Mouse (Mus musculus): ENCODE data around the gene Gprasp1. TPM values are rescaled to one million over a fixed set of nuclear protein-coding genes. Genes with fewer than 3 reads are reported as not detected.
"Not testable (repeated sequence)": the region's sequence is repeated elsewhere in the genome, so short reads cannot be mapped to it uniquely, and the experiment has no call there.

Gene Gprasp1
- polyA plus RNA-seq (2016; fragmentation: Nextera tagmentation; extraction: Ambion mirVana) = 41.7 and 55.8 TPM in 2 replicates

- H3K27ac ChIP-seq = peak within 1 kb of the TSS; percentile 76
- H3K36me3 ChIP-seq = peaks cover 18% of the 10 kb centered on the region
Measured at GRCm38 (mm10) chrX:135742304-135743055, at the start of gene Gprasp1, which contains the start of gene Armcx5. TSS of gene Gprasp1 (plus strand) at chrX:135742733. TSS of gene Armcx5 (plus strand) at chrX:135742733.

GRCm38 (mm10) chrX:135693633-135694032 lies 48.9 kb upstream of the Gprasp1 start, which contains the start of gene Tcp11x2:
TSS of gene Tcp11x2 (minus strand) at chrX:135693790.
- no peak for DNase-seq (ENCODE audit: low spot score)
- no peaks in the 10 kb centered on the region for H3K36me3 ChIP-seq
- H3K4me3 ChIP-seq = no peak within 1 kb of the TSS
- peaks cover 69% of the 10 kb centered on the region for H3K27me3 ChIP-seq (ENCODE audit: low read depth, poor library complexity, severe bottlenecking)
- no peak within 1 kb of the TSS for H3K27ac ChIP-seq
- no peaks in the 10 kb centered on the region for H3K9me3 ChIP-seq (replicated peaks)
- no peaks in the 10 kb centered on the region for H3K4me1 ChIP-seq
- WGBS = 65% methylated on average over 1 of the region's 1 CpGs

More at GRCm38 (mm10) chrX:135742304-135743055, at the start of gene Gprasp1, which contains the start of gene Armcx5:
- 0 out of 2 replicates have a peak, but pooled peaks cover 4% of the 10 kb centered on the region for H3K4me1 ChIP-seq
- peaks cover 63% of the 10 kb centered on the region for H3K27me3 ChIP-seq (ENCODE audit: low read depth, poor library complexity, severe bottlenecking)
- H3K4me3 ChIP-seq = peak within 1 kb of the TSS; percentile 66
- WGBS = 18% methylated on average over 48 of the region's 48 CpGs
- H3K9me3 ChIP-seq (replicated peaks) = no peaks in the 10 kb centered on the region
- DNase-seq (ENCODE audit: low spot score) = peak; percentile 75

- DNase-seq (ENCODE audit: low spot score) = no peak
Measured at GRCm38 (mm10) chrX:135703111-135703510, 39.4 kb upstream of the Gprasp1 start.

GRCm38 (mm10) chrX:135704349-135704748 lies 38.2 kb upstream of the Gprasp1 start:
- WGBS = 51% methylated on average over 2 of the region's 2 CpGs
- Histone ChIP-seq H3K4me3 (no peak overlapping the region), H3K27ac (no peak overlapping the region), H3K4me1 (no peaks in the 10 kb centered on the region), H3K27me3 (ENCODE audit: low read depth, poor library complexity, severe bottlenecking) (peaks cover 47% of the 10 kb centered on the region), H3K9me3 (replicated peaks) (no peaks in the 10 kb centered on the region), H3K36me3 (no peaks in the 10 kb centered on the region)
- no peak for DNase-seq (ENCODE audit: low spot score)

More at GRCm38 (mm10) chrX:135703111-135703510, 39.4 kb upstream of the Gprasp1 start:
- Histone ChIP-seq H3K36me3 (no peaks in the 10 kb centered on the region), H3K4me1 (no peaks in the 10 kb centered on the region), H3K4me3 (no peak overlapping the region), H3K27ac (no peak overlapping the region), H3K27me3 (ENCODE audit: low read depth, poor library complexity, severe bottlenecking) (peaks cover 35% of the 10 kb centered on the region), H3K9me3 (replicated peaks) (no peaks in the 10 kb centered on the region)
- WGBS = 90% methylated on average over 1 of the region's 1 CpGs

GRCm38 (mm10) chrX:135712845-135713244 lies 29.7 kb upstream of the Gprasp1 start:
- Histone ChIP-seq H3K27me3 (ENCODE audit: low read depth, poor library complexity, severe bottlenecking) (peaks cover 62% of the 10 kb centered on the region), H3K27ac (no peak overlapping the region), H3K4me3 (no peak overlapping the region), H3K36me3 (no peaks in the 10 kb centered on the region), H3K9me3 (replicated peaks) (no peaks in the 10 kb centered on the region), H3K4me1 (no peaks in the 10 kb centered on the region)
- DNase-seq (ENCODE audit: low spot score) = no peak
- whole genome bisulfite sequencing = 84% methylated on average over 2 of the region's 2 CpGs

GRCm38 (mm10) chrX:135725161-135725560 lies 17.4 kb upstream of the Gprasp1 start, which contains the start of gene Tmsb15a:
TSS of gene Tmsb15a (minus strand) at chrX:135725261.
- Histone ChIP-seq H3K27ac (no peak within 1 kb of the TSS), H3K9me3 (replicated peaks) (no peaks in the 10 kb centered on the region), H3K4me1 (no peaks in the 10 kb centered on the region), H3K27me3 (ENCODE audit: low read depth, poor library complexity, severe bottlenecking) (peaks cover 79% of the 10 kb centered on the region), H3K36me3 (no peaks in the 10 kb centered on the region), H3K4me3 (no peak within 1 kb of the TSS)
- DNase-seq (ENCODE audit: low spot score) = no peak
- 89% methylated on average over 10 of the region's 10 CpGs for WGBS

GRCm38 (mm10) chrX:135738730-135739520 lies 3.6 kb upstream of the Gprasp1 start:
- Histone ChIP-seq H3K4me1 (0 out of 2 replicates have a peak, but pooled peaks cover 4% of the 10 kb centered on the region), H3K36me3 (no peaks in the 10 kb centered on the region), H3K27me3 (ENCODE audit: low read depth, poor library complexity, severe bottlenecking) (peaks cover 55% of the 10 kb centered on the region), H3K4me3 (no peak overlapping the region), H3K9me3 (replicated peaks) (no peaks in the 10 kb centered on the region), H3K27ac (no peak overlapping the region)
- WGBS = 92% methylated on average over 2 of the region's 2 CpGs
- no peak for DNase-seq (ENCODE audit: low spot score)

- Histone ChIP-seq H3K4me3 (peak overlapping the region; percentile 66), H3K36me3 (peaks cover 18% of the 10 kb centered on the region), H3K27ac (peak overlapping the region; percentile 76), H3K9me3 (replicated peaks) (no peaks in the 10 kb centered on the region), H3K27me3 (ENCODE audit: low read depth, poor library complexity, severe bottlenecking) (peaks cover 67% of the 10 kb centered on the region), H3K4me1 (0 out of 2 replicates have a peak, but pooled peaks cover 4% of the 10 kb centered on the region)
- 15% methylated on average over 7 of the region's 7 CpGs for WGBS
- DNase-seq (ENCODE audit: low spot score) = no peak
Measured at GRCm38 (mm10) chrX:135743056-135743355, 473 bp downstream of the Gprasp1 start.

- peaks cover 24% of the 10 kb centered on the region for H3K36me3 ChIP-seq
- not testable (repeated sequence) for H3K27ac ChIP-seq; H3K4me3 ChIP-seq; H3K9me3 ChIP-seq (replicated peaks); DNase-seq (ENCODE audit: low spot score); H3K4me1 ChIP-seq
- 97% methylated on average over 3 of the region's 3 CpGs for WGBS
- peaks cover 69% of the 10 kb centered on the region for H3K27me3 ChIP-seq (ENCODE audit: low read depth, poor library complexity, severe bottlenecking)
Measured at GRCm38 (mm10) chrX:135745376-135745775, 2.8 kb downstream of the Gprasp1 start.

- 5% methylated on average over 2 of the region's 2 CpGs for WGBS
- peaks cover 33% of the 10 kb centered on the region for H3K27me3 ChIP-seq (ENCODE audit: low read depth, poor library complexity, severe bottlenecking)
- DNase-seq (ENCODE audit: low spot score) = peak; percentile 68
Measured at GRCm38 (mm10) chrX:135752832-135753231, 10.3 kb downstream of the Gprasp1 start.

GRCm38 (mm10) chrX:135761707-135762106 lies 19.2 kb downstream of the Gprasp1 start:
- H3K4me3 ChIP-seq = no peak overlapping the region
- DNase-seq (ENCODE audit: low spot score) = no peak
- H3K4me1 ChIP-seq = no peaks in the 10 kb centered on the region
- H3K27me3 ChIP-seq (ENCODE audit: low read depth, poor library complexity, severe bottlenecking) = peaks cover 46% of the 10 kb centered on the region
- no peaks in the 10 kb centered on the region for H3K9me3 ChIP-seq (replicated peaks)
- H3K27ac ChIP-seq = no peak overlapping the region
- peaks cover 17% of the 10 kb centered on the region for H3K36me3 ChIP-seq

More at GRCm38 (mm10) chrX:135752832-135753231, 10.3 kb downstream of the Gprasp1 start:
- Histone ChIP-seq H3K4me3 (no peak overlapping the region), H3K27ac (no peak overlapping the region), H3K9me3 (replicated peaks) (no peaks in the 10 kb centered on the region), H3K4me1 (no peaks in the 10 kb centered on the region), H3K36me3 (peaks cover 17% of the 10 kb centered on the region; the same call in 1 of the 2 replicates)

GRCm38 (mm10) chrX:135768043-135768548 lies 25.6 kb downstream of the Gprasp1 start:
- no peak overlapping the region for H3K27ac ChIP-seq
- peaks cover 3% of the 10 kb centered on the region; the same call in 1 of the 2 replicates for H3K36me3 ChIP-seq
- peaks cover 34% of the 10 kb centered on the region for H3K27me3 ChIP-seq (ENCODE audit: low read depth, poor library complexity, severe bottlenecking)
- no peaks in the 10 kb centered on the region for H3K4me1 ChIP-seq
- H3K9me3 ChIP-seq (replicated peaks) = no peaks in the 10 kb centered on the region
- WGBS = 75% methylated on average over 3 of the region's 3 CpGs
- H3K4me3 ChIP-seq = no peak overlapping the region
- DNase-seq (ENCODE audit: low spot score) = no peak
